Mouse (Mus musculus) forebrain, embryonic 10.5 days (tissue): Measurements from ENCODE around the gene Pelp1. TPM values are rescaled to one million over a fixed set of nuclear protein-coding genes. Genes with fewer than 3 reads are reported as not detected.
"Not testable (repeated sequence)": the region's sequence is repeated elsewhere in the genome, so short reads cannot be mapped to it uniquely, and the experiment has no call there.

ENCODE experiments used
- DNase-seq: peaks from one replicate; pipeline ENCODE4 v3.0.0-alpha.2; 2017; ENCODE audit warnings: low spot score; ENCODE audit errors: extremely low spot score
- H3K27ac ChIP-seq: fragments of 300-500 bp; sonication (generic); 2 replicates; pipeline ENCODE4 v1.5.1; 2016; ENCODE audit warnings: mild to moderate bottlenecking
- H3K27me3 ChIP-seq: fragments of 300-500 bp; sonication (generic); 2 replicates; pipeline ENCODE4 v1.6.1; 2016; ENCODE audit warnings: mild to moderate bottlenecking; ENCODE audit not compliant: poor library complexity, severe bottlenecking
- H3K36me3 ChIP-seq: fragments of 300-500 bp; sonication (generic); replicated peaks from 2 replicates; pipeline ENCODE4 v1.6.1; 2016; ENCODE audit warnings: mild to moderate bottlenecking, moderate library complexity
- H3K4me1 ChIP-seq: fragments of 300-500 bp; sonication (generic); 2 replicates; pipeline ENCODE4 v1.6.1; 2016
- H3K4me3 ChIP-seq: fragments of 300-500 bp; sonication (generic); 2 replicates; pipeline ENCODE4 v1.5.1; 2016; ENCODE audit warnings: mild to moderate bottlenecking, moderate library complexity
- H3K9me3 ChIP-seq: fragments of 300-500 bp; sonication (generic); 2 replicates; pipeline ENCODE4 v1.6.1; 2016; ENCODE audit warnings: mild to moderate bottlenecking, moderate library complexity
- WGBS: fragments of 180-500 bp; shearing (Covaris S2); methylation state at CpG from one replicate; pipeline ENCODE4 v1.1.7; 2016; 5-methylcytosine and 5-hydroxymethylcytosine counted together
- polyA plus RNA-seq: library from polyadenylated mRNA; unstranded; fragments of >200 nt; fragmentation: Nextera tagmentation; extraction: Ambion mirVana; gene quantifications from 2 replicates; pipeline ENCODE4 v1.2.1, GENCODE M21; 2016

Gene Pelp1
- polyA plus RNA-seq, 1 experiment from 2014 or later, result 56.2 TPM

DNA sequence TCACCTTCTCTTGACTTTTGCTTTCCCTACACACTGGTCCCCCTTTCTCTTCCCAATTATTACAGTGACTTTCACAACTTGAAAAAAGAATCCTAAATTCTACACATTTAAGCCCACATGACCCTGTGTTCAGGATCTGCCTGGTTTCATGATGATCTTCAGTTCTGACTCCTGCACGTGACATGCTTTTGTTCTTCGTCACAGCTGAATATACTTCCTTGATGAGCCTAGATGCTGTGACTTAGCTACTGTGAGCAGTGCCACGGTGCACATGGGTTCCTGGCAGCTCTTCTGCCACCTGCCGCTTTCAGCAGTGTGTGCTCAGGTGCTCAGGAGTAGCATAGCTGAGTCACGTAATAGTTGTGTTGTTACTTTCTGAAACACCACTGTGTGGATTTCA is 2.8 kb upstream of the Pelp1 start:
- no peak overlapping the region for H3K27ac ChIP-seq
- H3K4me3 ChIP-seq, result no peak overlapping the region
- 83% methylated on average over 5 of the region's 5 CpGs for WGBS

DNA sequence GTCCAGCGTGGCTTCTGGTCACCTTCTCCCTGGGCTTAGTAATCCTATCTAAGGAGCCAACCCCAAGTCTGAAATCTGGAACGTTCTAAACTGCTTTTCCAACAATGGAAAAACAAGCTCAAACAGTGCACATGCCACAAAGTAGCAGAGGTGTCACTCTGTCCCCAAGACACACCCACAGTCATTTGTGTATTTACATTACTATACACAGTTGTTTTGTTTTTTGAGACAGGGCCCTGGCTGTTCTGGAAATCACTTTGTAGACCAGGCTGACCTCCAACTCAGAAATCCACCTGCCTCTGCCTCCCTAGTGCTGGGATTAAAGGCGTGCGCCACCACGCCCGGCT is 439 bp upstream of the Pelp1 start:
- Histone ChIP-seq H3K4me1 (peaks cover 30% of the 10 kb centered on the region), H3K27ac (peak overlapping the region; percentile 96), H3K36me3 (peaks cover 23% of the 10 kb centered on the region), H3K27me3 (no peaks in the 10 kb centered on the region), H3K9me3 (no peaks in the 10 kb centered on the region), H3K4me3 (peak overlapping the region; percentile 100)
- whole genome bisulfite sequencing, result 64% methylated on average over 6 of the region's 6 CpGs
- DNase-seq, result no peak

More for the DNA sequence above, 2.8 kb upstream of the Pelp1 start:
- no peaks in the 10 kb centered on the region for H3K27me3 ChIP-seq
- peaks cover 25% of the 10 kb centered on the region for H3K4me1 ChIP-seq
- H3K36me3 ChIP-seq, result peaks cover 1% of the 10 kb centered on the region
- H3K9me3 ChIP-seq, result no peaks in the 10 kb centered on the region
- DNase-seq, result no peak

DNA sequence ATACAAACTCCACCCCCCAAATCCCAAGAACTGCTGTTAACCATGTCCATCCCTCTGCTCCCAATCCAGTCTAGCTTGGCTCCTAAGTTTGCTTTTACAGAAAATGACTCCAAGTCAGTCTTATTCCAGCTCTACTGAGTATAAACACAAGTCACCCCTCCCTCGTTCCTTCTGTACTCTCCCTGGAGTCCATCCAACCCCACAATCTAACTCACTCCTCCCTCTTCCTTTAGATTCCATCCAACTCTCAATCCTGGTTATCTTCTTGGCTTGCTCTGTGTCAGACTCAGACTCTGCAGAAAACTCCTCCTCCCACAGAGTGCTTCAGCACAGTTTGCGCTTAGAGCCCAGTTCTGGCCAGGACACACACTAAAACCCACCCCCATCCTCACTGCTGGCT is 6.2 kb downstream of the Pelp1 start:
- WGBS, result 90% methylated on average over 2 of the region's 2 CpGs
- peaks cover 89% of the 10 kb centered on the region for H3K36me3 ChIP-seq
- no peak overlapping the region for H3K4me3 ChIP-seq
- no peak overlapping the region for H3K27ac ChIP-seq
- no peaks in the 10 kb centered on the region for H3K9me3 ChIP-seq
- no peak for DNase-seq
- no peaks in the 10 kb centered on the region for H3K27me3 ChIP-seq
- H3K4me1 ChIP-seq, result peaks cover 14% of the 10 kb centered on the region

DNA sequence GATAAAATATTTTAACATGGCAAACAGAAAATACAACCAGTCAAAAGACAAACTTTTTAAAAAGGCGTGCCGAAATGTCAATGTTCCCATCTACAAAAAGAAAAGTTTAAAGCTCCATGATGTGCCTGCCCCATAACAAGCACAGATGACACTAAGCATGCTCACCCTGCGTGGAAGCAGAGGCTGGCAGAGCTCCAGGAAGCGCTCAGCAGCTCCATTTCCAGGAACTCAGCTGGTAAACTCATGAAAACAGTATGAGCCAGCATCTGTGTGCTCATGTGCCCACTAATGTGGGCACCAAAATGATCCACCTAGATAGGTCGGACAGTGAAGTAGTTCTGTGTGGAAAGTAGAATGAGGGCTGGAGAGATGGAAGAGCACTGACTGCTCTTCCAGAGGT is 20.4 kb downstream of the Pelp1 start:
- Histone ChIP-seq H3K4me1 (no peaks in the 10 kb centered on the region), H3K36me3 (peaks cover 87% of the 10 kb centered on the region), H3K27ac (no peak overlapping the region), H3K9me3 (no peaks in the 10 kb centered on the region), H3K27me3 (no peaks in the 10 kb centered on the region), H3K4me3 (no peak overlapping the region)
- DNase-seq, result no peak
- WGBS, result 95% methylated on average over 5 of the region's 5 CpGs

DNA sequence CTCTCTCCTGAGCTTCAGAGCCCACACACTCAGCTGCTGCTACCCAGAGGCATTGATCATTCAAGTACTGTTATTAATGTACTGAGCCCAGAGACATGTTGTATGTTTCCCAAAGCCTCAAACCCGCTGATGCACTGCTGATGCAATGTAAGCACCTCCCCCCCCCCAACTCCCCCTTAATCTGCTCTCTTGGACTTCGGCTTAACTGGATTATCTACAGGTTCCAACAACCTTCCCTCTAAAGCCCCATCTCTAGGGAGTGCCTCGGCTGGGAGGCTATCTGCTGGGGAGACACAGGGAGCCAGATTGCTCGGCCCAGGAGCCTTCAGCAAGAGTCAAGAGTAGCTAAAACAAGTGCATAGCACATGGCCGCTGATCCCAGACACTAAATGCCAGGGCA is 22.4 kb downstream of the Pelp1 start:
- H3K4me1 ChIP-seq, result no peaks in the 10 kb centered on the region
- H3K36me3 ChIP-seq, result peaks cover 75% of the 10 kb centered on the region
- H3K27ac ChIP-seq, result no peak overlapping the region
- no peaks in the 10 kb centered on the region for H3K9me3 ChIP-seq
- 81% methylated on average over 5 of the region's 5 CpGs for WGBS
- H3K4me3 ChIP-seq, result no peak overlapping the region
- no peaks in the 10 kb centered on the region for H3K27me3 ChIP-seq
- no peak for DNase-seq

DNA sequence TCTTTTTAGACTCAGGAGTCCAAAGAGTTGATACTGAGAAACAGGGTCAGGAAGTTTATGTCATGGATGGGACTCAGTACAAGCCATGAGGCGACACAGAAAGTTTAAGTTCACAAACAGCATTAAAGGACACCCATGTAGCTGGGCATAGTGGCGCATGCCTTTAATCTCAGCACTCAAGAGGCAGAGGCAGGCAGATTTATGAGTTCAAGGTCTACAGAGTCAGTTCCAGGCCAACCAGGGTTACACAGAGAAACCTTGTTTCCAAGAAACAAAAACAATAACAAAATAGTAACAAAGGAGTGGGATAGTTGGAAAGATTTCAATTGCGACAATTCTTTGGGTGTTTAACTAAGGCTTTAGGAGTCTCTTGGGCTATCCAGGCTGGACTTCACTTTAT is 25.7 kb downstream of the Pelp1 start:
- DNase-seq, result no peak
- Histone ChIP-seq H3K4me3 (no peak overlapping the region), H3K36me3 (peaks cover 49% of the 10 kb centered on the region), H3K27me3 (no peaks in the 10 kb centered on the region), H3K27ac (no peak overlapping the region), H3K4me1 (no peaks in the 10 kb centered on the region), H3K9me3 (no peaks in the 10 kb centered on the region)
- 92% methylated on average over 3 of the region's 3 CpGs for WGBS

DNA sequence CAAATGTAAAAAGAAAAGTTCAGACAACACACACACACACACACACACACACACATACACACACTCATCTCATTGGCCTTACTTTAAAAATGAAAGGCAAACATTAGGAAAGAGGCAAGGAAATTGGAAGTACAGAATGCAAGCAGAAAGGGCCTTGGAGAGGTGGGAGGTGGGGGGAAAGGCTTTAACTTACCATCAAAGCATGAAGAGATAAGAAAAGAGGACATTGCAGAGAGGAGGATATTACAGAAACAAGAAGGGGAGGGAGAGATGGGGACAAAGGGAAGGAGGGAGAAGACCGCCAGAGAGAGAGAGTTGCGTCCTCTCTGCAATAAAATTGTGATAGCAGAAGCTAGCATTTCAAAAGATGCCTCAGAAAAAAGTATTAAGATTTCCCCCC is 28.5 kb downstream of the Pelp1 start:
- no peaks in the 10 kb centered on the region for H3K27me3 ChIP-seq
- no peak for DNase-seq
- no peaks in the 10 kb centered on the region for H3K9me3 ChIP-seq
- no peak overlapping the region for H3K27ac ChIP-seq
- WGBS, result 86% methylated on average over 2 of the region's 2 CpGs
- H3K4me3 ChIP-seq, result no peak overlapping the region
- H3K4me1 ChIP-seq, result no peaks in the 10 kb centered on the region
- H3K36me3 ChIP-seq, result peaks cover 22% of the 10 kb centered on the region

DNA sequence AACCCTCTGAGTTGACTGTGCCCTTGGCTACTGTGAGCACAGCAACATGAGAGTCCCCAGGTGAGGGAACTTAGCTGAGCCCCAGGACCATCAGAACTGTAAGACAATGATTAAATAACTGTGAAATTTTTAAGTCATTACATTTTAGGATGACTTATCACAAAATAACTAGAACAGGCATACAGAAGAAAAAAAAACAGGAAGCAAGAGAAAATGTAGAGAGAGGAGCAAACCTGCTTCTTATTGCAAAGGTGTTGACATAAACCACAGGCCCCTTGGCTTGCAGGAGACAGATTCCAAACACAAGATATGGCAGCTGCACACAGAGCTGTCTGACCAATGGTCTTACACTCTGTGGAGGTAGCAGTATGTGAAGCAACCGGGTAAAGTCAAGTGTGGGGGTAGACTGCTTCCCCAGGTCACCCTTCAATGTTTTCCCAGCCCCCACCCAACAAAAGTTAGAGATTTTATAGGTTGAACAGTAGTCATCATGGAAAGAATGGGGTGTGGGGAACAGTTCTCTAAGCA is 29.3 kb downstream of the Pelp1 start:
- Histone ChIP-seq H3K4me3 (no peak overlapping the region), H3K27me3 (no peaks in the 10 kb centered on the region), H3K36me3 (peaks cover 15% of the 10 kb centered on the region), H3K9me3 (no peaks in the 10 kb centered on the region), H3K27ac (no peak overlapping the region), H3K4me1 (no peaks in the 10 kb centered on the region)
- WGBS, result 93% methylated on average over 1 of the region's 1 CpGs
- no peak for DNase-seq

DNA sequence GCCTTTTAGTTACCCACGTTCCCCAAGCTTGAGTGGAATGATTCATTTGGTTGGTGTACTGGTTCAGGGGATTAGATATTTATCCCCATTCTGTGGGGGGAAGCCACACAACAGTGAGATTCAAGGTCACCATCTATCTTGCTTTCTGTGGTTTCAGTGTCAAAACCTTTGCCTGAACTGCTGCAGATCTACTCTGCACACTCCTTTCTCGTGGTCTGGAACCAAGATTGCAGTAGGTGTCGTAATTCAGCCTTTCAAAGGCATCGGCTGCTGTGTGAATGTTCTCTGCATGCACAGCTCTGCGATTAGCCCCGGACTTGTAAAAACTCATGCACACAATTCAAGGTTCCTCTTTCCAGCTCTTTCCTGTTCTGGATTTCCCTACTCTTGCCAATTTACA is 33.8 kb downstream of the Pelp1 start:
- Histone ChIP-seq H3K27ac (no peak overlapping the region), H3K27me3 (no peaks in the 10 kb centered on the region), H3K4me3 (no peak overlapping the region), H3K9me3 (no peaks in the 10 kb centered on the region), H3K36me3 (no peaks in the 10 kb centered on the region), H3K4me1 (no peaks in the 10 kb centered on the region)
- DNase-seq, result no peak
- WGBS, result 85% methylated on average over 6 of the region's 6 CpGs

DNA sequence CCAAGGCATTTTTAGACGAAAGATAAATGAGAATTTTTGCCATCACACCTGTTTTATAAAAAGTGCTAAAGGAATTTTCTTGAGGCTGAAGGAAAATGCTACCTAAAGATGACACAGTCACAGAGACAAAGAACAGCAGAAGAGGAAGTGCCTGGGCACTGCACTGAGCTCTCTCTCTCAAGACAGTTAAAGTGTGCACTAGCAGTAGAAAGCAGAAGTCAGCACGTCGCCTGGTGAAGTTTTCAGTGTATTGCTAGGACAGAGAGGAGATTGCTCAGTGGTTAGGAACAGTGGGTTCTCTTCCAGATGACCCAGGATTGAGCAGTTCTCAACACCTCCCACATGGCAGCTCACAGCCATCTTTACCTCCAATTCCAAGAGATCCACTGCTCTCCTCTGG is 35.5 kb downstream of the Pelp1 start:
- Histone ChIP-seq H3K27me3 (no peaks in the 10 kb centered on the region), H3K36me3 (no peaks in the 10 kb centered on the region), H3K27ac (no peak overlapping the region), H3K4me3 (no peak overlapping the region), H3K4me1 (no peaks in the 10 kb centered on the region), H3K9me3 (no peaks in the 10 kb centered on the region)
- no peak for DNase-seq
- 77% methylated on average over 3 of the region's 3 CpGs for WGBS

DNA sequence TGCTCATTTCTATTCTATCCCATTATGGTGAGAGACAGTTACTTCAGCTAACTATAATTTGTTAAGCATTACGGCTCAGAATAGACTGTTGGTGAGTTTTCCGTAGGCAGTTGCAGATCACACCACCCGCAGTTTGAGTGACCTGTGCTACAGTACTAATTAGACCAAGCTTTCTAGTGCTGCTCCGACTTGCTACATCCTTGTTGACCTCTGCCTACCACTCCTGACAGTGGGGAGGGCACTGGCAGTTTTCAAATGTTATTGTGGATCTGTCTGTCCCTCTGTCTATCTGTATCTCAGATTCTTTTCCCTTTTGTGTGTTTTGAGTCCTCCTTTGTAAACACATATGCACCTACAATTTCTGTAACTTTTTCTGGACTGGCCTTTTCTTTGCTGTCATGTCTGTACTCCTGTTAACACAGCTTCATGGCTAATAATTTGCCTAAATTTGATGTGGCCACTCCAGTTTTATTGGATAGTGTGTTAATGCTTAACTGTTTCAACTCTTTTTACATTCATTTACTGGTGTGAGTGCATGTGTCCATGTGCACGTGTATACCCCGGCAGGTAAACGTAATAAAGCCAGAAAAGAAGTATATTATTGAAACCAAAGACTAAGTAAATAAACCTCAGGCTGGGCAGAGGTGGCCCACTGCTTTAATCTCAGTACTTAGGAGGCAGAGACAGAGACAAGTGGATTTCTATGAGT is 36.8 kb downstream of the Pelp1 start:
- Histone ChIP-seq H3K27me3 (no peaks in the 10 kb centered on the region), H3K4me1 (no peaks in the 10 kb centered on the region), H3K4me3 (no peak overlapping the region), H3K27ac (no peak overlapping the region), H3K36me3 (no peaks in the 10 kb centered on the region), H3K9me3 (no peaks in the 10 kb centered on the region)
- WGBS, result 86% methylated on average over 7 of the region's 7 CpGs
- DNase-seq, result peak; percentile 2

DNA sequence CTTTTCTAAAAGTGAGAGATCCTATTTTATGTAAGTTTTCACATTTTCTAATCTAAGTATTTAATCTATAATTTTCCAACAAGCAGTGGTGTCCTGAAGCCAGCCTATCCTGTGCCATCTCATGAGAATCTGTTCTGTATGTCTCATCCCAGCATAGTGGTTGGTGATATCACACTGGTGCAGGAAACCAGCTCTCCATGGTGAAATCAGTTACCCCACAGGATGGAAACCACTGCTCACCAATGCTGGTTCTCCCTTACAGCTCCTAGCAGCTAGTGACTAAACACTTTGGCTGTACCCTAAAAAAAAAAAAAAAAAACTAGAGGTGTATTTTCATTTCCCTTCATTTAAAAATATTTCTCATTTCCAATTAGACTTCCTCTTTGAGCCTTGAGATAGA is 37.4 kb downstream of the Pelp1 start:
- Histone ChIP-seq H3K36me3 (no peaks in the 10 kb centered on the region), H3K27ac (no peak overlapping the region), H3K27me3 (no peaks in the 10 kb centered on the region), H3K9me3 (no peaks in the 10 kb centered on the region), H3K4me3 (no peak overlapping the region), H3K4me1 (no peaks in the 10 kb centered on the region)
- DNase-seq, result peak; percentile 11

DNA sequence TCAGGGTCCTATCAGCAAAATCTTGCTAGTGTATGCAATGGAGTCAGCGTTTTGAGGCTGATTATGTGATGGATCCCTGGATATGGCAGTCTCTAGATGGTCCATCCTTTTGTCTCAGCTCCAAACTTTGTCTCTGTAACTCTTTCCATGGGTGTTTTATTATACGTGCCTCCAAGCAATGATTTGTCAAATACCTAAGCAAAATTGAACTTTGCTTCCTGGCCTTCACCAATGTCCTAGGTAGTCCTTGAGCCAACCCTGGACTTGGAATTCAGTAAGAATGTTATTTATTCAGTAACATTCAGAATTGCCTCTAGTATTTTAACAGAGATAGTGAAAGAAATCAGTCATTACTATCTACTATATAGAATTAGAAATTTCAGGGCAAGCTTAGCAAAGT is 41.2 kb downstream of the Pelp1 start:
- H3K4me3 ChIP-seq, H3K27me3 ChIP-seq, H3K36me3 ChIP-seq, DNase-seq, H3K4me1 ChIP-seq, H3K27ac ChIP-seq, H3K9me3 ChIP-seq: not testable (repeated sequence)
- 76% methylated on average over 2 of the region's 2 CpGs for WGBS

DNA sequence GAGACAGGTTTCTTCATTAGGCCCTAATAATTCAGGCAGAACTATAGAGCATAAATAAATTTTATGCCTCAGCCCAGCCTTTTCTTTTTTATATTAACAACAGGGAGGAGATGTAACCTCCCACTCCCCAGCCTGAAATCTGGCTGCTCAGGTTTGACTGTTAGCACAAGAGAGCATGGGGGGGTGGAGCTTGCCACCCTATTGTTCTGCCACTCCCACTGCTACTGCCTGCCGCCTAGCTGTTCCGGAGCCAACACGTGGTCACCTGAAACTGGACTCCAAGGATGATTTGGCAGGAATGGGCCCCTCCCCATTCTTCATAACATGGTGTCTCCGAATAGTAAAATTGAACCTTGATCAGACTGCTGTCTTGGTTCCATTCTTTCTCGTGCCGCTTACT is 42.1 kb downstream of the Pelp1 start:
- 84% methylated on average over 6 of the region's 6 CpGs for WGBS

More for the DNA sequence above, 42.1 kb downstream of the Pelp1 start:
- H3K27me3 ChIP-seq, DNase-seq, H3K36me3 ChIP-seq, H3K4me3 ChIP-seq, H3K27ac ChIP-seq, H3K4me1 ChIP-seq: not testable (repeated sequence)
- H3K9me3 ChIP-seq, result peaks cover 12% of the 10 kb centered on the region; the same call in 1 of the 2 replicates
